Mouse (Mus musculus) olfactory bulb, adult 2 months (tissue): ENCODE measurements around the gene Atp2a1. TPM values are rescaled to one million over a fixed set of nuclear protein-coding genes. Genes with fewer than 3 reads are reported as not detected.
A peak's percentile ranks its signal among the peaks of the same experiment; 100 is the strongest.
"Not testable (repeated sequence)": the region's sequence is repeated elsewhere in the genome, so short reads cannot be mapped to it uniquely, and the experiment has no call there.

Experiments used
- H3K27ac ChIP-seq: fragments of 200-500 bp; 2 replicates; pipeline ENCODE4 v1.5.1; 2012; ENCODE audit warnings: low read depth, low read length; ENCODE audit not compliant: insufficient read depth
- H3K4me1 ChIP-seq: fragments of 200-500 bp; 2 replicates; pipeline ENCODE4 v1.6.1; 2012; ENCODE audit warnings: low read length; ENCODE audit not compliant: control insufficient read depth, insufficient read depth
- H3K4me3 ChIP-seq: fragments of 200-500 bp; 2 replicates; pipeline ENCODE4 v1.5.1; 2012; ENCODE audit warnings: mild to moderate bottlenecking, low read depth, low read length, moderate library complexity; ENCODE audit not compliant: insufficient read depth
- CTCF ChIP-seq: fragments of 200-500 bp; IDR thresholded peaks from 2 replicates; pipeline ENCODE4 v1.5.1; 2012; ENCODE audit warnings: low read depth, mild to moderate bottlenecking, low read length, moderate library complexity; ENCODE audit not compliant: insufficient read depth
- POLR2A ChIP-seq: fragments of 200-500 bp; IDR thresholded peaks from 2 replicates; pipeline ENCODE4 v1.6.1; 2012; ENCODE audit warnings: mild to moderate bottlenecking, low read depth, low read length, moderate library complexity; ENCODE audit not compliant: insufficient read depth
- WGBS: fragments of 180-500 bp; shearing (Covaris S2); methylation state at CpG from one replicate; pipeline ENCODE4 v1.1.7; 2018; 5-methylcytosine and 5-hydroxymethylcytosine counted together
- polyA plus RNA-seq: library from polyadenylated mRNA; stranded (reverse); fragments of >200 nt; gene quantifications from 2 replicates; pipeline ENCODE4 v1.2.4, GENCODE M21; 2012; ENCODE audit warnings: low replicate concordance; ENCODE audit not compliant: missing spikeins, insufficient read depth, insufficient read length

The Atp2a1 gene
- polyA plus RNA-seq, 1 experiment = not detected

DNA sequence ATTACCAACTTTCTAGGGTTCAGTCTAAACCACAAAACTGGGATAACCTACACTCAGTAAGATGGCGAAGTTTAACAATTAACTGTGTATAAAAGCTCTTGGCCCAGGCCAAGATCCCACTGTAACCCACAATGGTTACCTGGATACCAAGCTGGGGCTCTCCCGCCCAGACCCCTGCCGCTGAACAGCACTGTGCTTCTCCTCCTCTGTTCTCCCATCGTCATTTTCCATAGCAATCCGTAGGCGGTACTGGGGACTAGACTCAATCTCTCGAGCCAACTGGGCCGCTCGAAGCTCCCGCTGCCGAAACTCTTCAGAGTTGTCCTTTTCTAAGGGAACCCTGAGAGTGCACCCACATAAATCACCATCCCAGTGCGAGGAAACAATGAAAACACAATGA, 35.1 kb upstream of the Atp2a1 start:
- TF ChIP-seq CTCF (no peak), POLR2A (no peak)
- no peak overlapping the region for H3K4me3 ChIP-seq
- WGBS = 73% methylated on average over 12 of the region's 12 CpGs
- no peak overlapping the region for H3K27ac ChIP-seq
- H3K4me1 ChIP-seq = no peaks in the 10 kb centered on the region

DNA sequence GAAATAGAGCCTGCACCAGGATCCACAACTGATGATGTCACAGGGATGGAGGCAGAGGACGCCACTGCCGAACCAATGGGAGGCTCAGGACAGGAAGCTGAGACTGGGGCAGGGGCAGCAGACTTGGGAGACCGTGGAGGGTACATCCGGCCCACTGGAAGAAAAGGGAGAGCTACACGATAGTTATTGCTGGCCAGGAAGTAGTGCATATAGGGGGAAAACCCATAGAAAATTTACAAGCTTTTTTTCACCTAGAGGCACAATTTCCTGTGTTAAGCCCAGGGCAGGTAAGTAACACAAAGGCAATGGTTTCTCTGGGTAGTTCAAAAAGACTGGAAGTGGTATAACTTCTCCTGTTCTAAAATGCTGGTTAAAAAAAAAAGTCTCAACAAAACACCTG, 33.6 kb upstream of the Atp2a1 start:
- TF ChIP-seq POLR2A (no peak), CTCF (no peak)
- Histone ChIP-seq H3K4me3 (no peak overlapping the region), H3K4me1 (no peaks in the 10 kb centered on the region), H3K27ac (no peak overlapping the region)
- WGBS = 87% methylated on average over 5 of the region's 5 CpGs

DNA sequence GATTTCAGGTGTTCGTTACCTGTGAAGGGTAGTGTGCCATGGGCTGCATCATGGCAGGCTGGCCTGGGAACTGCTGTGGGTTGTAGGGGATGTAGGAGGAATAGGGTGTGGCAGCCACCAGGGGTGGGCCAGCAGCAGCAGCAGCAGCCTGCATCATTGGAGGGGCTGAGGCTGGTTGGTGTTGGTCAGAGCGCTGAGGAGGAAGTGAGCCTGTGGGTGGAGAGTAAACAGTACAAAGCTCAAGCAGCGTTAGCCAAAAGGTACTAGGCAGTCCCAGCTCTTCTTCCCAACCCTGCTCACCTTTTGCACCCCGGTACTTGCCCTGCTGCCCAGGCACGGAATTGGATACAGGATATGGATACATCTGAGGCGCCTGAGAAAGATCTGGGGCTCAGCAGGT, 31.2 kb upstream of the Atp2a1 start:
- H3K4me1 ChIP-seq = no peaks in the 10 kb centered on the region
- H3K27ac ChIP-seq = no peak overlapping the region
- H3K4me3 ChIP-seq = no peak overlapping the region
- 88% methylated on average over 6 of the region's 6 CpGs for WGBS
- TF ChIP-seq CTCF (no peak), POLR2A (no peak)

DNA sequence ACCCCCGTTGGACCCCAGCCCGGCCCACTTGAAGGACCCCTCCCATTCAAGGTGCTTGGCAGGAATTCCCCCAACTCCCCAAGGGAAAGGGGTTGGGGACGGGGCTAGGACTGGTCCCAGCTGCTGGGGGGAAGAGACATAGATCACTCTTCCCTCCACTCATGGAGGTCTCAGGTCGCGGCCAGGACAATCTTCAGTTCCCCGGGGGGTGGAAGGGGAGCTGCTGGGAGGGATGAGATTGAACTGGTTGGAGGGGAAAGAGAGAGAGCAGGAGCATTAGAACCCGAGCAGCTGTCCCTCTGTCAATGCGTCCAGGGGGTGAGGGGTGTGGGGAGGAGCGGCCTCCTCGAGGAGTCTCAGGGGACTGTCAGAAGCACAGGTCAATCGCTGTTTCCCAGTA, 29.1 kb upstream of the Atp2a1 start:
- H3K27ac ChIP-seq = no peak overlapping the region
- 52% methylated on average over 11 of the region's 11 CpGs for WGBS
- peaks cover 7% of the 10 kb centered on the region for H3K4me1 ChIP-seq
- H3K4me3 ChIP-seq = no peak overlapping the region
- TF ChIP-seq CTCF (no peak), POLR2A (no peak)

DNA sequence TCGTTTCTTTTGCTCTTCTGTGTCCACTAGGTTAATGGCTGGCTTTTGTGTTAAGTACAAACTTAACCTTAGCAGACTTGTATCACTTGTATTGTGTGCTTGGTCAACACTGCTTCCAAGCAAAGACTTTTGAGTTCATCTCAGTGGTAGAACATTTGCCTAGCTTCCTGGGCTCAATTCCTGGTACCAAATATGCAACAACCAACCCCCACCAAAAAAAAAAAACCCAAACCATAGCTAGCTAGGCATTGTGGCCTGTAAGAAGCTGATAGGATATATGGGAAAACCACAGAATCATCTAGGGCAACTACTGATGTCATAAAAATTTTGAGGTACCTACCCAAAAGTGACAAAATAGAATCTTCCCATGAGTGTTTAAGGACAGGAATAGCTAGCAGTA, 28.1 kb upstream of the Atp2a1 start:
- 72% methylated on average over 1 of the region's 1 CpGs for WGBS
- H3K4me3 ChIP-seq = no peak overlapping the region
- peaks cover 7% of the 10 kb centered on the region for H3K4me1 ChIP-seq
- H3K27ac ChIP-seq = no peak overlapping the region
- TF ChIP-seq POLR2A (no peak), CTCF (no peak)

DNA sequence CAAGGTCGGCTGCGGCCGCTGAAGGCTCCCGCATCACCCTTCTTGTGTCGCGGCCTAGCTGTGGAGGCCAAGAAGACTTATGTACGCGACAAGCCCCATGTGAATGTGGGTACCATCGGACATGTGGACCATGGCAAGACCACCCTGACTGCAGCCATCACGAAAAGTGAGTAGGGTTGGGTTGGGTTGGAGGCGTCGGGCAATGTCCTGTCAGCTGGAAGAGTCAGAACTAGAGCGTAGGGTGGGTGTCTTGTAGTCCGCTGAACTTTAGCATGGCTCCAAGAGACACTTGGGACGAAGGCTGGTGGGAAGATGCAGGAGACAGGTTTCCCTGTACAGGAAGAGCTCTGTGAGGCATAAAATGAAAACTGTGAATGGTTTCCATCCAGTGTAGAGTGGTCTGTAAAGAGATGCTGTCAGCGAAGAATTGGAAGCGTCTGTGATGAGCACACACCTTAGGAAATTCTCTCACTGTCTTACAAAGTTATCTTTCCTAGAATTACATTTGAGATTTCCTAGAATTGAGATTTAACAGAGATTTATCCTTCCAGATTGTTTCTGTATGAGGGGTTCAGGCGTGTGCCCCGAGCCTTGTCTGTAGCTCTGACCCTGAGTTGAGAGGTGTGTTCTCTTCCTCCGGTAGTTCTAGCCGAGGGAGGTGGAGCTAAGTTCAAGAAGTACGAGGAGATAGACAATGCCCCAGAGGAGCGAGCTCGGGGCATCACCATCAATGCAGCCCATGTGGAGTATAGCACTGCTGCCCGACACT, 24.9 kb upstream of the Atp2a1 start:
- peak overlapping the region; percentile 52; the same call in 1 of the 2 replicates for H3K27ac ChIP-seq
- WGBS = 13% methylated on average over 25 of the region's 25 CpGs
- peak overlapping the region; percentile 74 for H3K4me3 ChIP-seq
- not testable (repeated sequence) for H3K4me1 ChIP-seq

DNA sequence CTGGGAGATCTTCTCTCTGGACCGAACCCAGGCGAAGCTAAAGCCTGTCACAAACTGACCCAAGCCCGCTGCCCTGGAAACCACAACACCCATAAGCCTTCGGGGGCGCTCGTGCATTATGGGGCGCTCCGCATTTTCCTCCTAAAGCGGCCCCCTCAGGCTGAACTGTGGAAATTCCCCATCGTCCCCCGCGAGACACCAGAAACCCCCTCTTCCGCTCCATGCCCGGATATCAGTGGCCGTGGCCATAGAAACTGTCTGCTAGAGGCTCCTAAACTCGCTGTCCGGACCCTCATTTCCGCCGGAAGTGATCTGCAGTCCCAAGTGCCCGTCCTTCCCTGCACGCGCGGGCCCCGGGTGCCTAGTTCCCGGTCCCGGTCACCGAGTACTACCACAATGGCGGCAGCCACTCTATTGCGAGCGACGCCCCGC, 24.2 kb upstream of the Atp2a1 start, which contains the start of gene Tufm:
Gene Tufm (plus strand): TSS at position 310 of the 432 bp plus-strand sequence.
- Histone ChIP-seq H3K4me1 (peaks cover 9% of the 10 kb centered on the region), H3K4me3 (peak within 1 kb of the TSS; percentile 74), H3K27ac (peak within 1 kb of the TSS; percentile 52)
- 0 out of 2 replicates have a peak, but pooled peaks have one; percentile 51 for TF ChIP-seq POLR2A
- no peak for TF ChIP-seq CTCF
- under 1% methylated on average over 32 of the region's 32 CpGs for WGBS

DNA sequence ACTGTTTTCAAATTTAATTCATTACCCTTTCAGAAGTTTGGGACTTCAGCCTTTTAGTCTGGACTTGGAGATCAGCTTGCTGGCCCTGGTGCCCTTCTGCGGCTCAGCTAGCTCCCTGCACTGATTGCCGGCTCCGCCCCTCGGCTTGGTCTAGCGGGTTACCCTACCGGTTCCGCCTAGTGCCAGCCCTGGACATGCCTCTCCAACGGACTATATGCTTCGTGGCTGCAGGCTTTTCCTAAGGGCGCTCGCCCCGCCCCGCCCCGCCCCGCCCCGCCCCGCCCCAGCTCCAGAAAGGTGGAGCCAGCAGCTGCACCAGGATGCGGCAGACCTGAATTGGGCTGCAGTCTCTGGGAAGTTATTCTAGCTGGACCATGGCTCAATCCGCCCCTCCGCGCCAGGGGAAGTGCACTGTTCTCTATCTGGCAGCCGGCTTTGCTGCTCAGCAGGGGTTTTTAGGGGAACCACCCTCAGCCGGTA, 19.5 kb upstream of the Atp2a1 start:
- Histone ChIP-seq H3K4me3 (peak overlapping the region; percentile 47), H3K4me1 (peaks cover 2% of the 10 kb centered on the region; the same call in 1 of the 2 replicates), H3K27ac (no peak overlapping the region)
- no peak for TF ChIP-seq CTCF
- no peak for TF ChIP-seq POLR2A
- WGBS = 1% methylated on average over 23 of the region's 23 CpGs

DNA sequence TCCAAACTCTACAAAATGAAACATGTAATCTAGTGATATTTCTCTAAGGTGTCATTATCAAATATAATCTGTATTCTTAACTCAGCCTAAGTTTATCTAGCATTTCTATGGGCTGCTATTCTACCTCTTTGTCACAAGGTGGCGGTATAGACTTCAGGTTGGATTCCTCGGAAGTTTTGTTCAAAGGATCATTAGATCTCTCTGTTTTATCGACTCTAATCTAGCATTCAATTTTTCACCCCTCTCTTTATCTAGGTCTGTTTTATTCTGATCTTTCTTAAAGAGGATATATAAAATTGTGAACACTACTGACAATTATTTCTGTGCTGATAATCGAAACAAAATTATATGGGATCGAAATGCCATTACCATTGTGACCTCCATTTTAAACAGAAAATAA, 18.8 kb upstream of the Atp2a1 start:
- H3K27ac ChIP-seq = no peak overlapping the region
- 19% methylated on average over 5 of the region's 5 CpGs for WGBS
- H3K4me3 ChIP-seq = no peak overlapping the region
- TF ChIP-seq CTCF = no peak
- TF ChIP-seq POLR2A = no peak
- H3K4me1 ChIP-seq = peaks cover 2% of the 10 kb centered on the region; the same call in 1 of the 2 replicates

DNA sequence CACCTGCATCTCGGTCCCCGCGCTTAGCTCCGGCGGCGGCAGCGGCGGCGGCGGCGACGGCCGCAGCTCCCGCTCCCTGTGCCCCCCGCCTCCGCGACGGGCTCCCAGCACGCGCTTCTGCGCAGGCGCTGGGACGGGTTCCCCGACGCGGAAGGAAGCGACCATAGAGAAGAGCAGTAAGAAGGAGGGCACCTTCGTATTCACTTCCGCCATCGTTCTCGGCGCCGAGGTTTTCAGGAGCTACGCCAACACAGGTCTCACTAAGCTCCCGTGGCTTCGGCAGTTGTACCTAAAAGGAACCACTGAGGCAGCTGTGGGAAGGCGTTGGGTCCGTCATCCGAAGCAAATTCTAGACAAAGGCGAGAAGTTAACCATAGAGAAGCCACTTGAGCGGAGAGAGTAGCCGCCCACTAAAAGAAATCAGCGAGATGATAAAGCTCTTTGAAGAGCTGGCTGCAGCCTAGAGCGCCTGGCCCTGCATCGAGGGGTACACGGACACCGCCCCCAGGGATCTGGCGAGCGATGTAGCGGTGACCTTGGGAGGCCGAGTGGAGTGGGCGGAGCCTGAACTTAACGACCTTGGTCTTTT, 12.2 kb upstream of the Atp2a1 start, which contains the start of gene Sh2b1:
Gene Sh2b1 (minus strand): TSS at position 432 of the 589 bp plus-strand sequence.
- Histone ChIP-seq H3K27ac (peak within 1 kb of the TSS; percentile 90), H3K4me3 (peak within 1 kb of the TSS; percentile 63), H3K4me1 (peaks cover 15% of the 10 kb centered on the region)
- TF ChIP-seq POLR2A (peak; percentile 88), CTCF (no peak)
- under 1% methylated on average over 53 of the region's 53 CpGs for WGBS
